Mouse (Mus musculus): Measurements from ENCODE around the gene Clip4.

- TF ChIP-seq POLR2A (IDR thresholded peaks at IDR 0.05; ENCODE audit: low read depth, low read length), result no peak
- no peak for TF ChIP-seq CTCF (conservative IDR thresholded peaks at IDR 0.05; ENCODE audit: insufficient read depth, insufficient read length, low read depth, low read length)
Observed at GRCm38 (mm10) chr17:71791109-71791508, 22.8 kb downstream of the Clip4 start.
